ENCODE assay signal across 12 mouse cellular contexts in the genomic region with DNA sequence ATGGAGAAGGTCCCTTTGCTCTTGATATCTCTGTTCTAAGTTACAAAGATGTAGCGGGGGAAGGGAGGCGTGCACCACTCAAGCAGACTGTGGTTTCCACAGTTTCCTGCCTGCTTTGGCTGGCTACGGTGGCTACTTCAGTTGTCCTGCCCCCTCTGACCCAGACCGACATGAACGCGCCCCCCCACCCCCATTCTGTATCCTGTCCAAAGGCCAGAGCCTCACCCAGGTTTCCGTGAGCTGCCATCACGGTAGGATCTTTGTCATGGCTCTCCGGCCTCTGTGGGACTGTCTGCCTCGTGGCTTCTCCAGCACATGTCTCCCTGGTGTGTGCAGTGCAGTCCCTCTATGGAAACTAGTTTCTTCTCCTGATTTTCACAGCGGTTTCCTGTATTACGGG. TPM values are rescaled to one million over a fixed set of nuclear protein-coding genes. Genes with fewer than 3 reads are reported as not detected.
DNase-seq lines count a peak whose midpoint lies in the region; ATAC-seq and TF ChIP-seq lines count a peak whose summit lies in the region.
"Had no signal": no experiment of that assay in that cellular context is flagged by ENCODE, and none has a peak within 500 bp of the region (broad histone marks: within the 10 kb centered on the region; RNA-seq: fewer than 3 reads in every experiment).

No protein-coding gene starts in this region.

- no peak for ATAC-seq in kidney, embryonic 16.5 days (ENCODE audit: low FRiP score, low TSS enrichment)
- ATAC-seq in monocyte, adult 5-6 weeks (replicated peaks; ENCODE audit: insufficient number of reproducible peaks, low FRiP score, low TSS enrichment, poor library complexity, severe bottlenecking): peak; percentile 63; the same call in 1 of the 2 replicates
- ATAC-seq: intestine, postnatal 0 days had no signal

- H3K27me3 ChIP-seq in kidney, embryonic 16.5 days (ENCODE audit: insufficient read depth, low read length): no peaks in the 10 kb centered on the region
- H3K27me3 ChIP-seq: heart, embryonic 12.5 days; lung, embryonic 15.5 days had no signal

- H3K4me2 ChIP-seq in kidney, embryonic 16.5 days (replicated peaks; ENCODE audit: low read depth, low read length): no peak overlapping the region
- H3K4me2 ChIP-seq: heart, embryonic 12.5 days; lung, embryonic 15.5 days had no signal

- H3K4me1 ChIP-seq in kidney, embryonic 16.5 days (ENCODE audit: insufficient read depth, low read length): 0 out of 2 replicates have a peak, but pooled peaks cover 5% of the 10 kb centered on the region
- peaks cover 2% of the 10 kb centered on the region; the same call in 1 of the 2 replicates for H3K4me1 ChIP-seq in bone marrow, adult 2 months (ENCODE audit: control insufficient read depth, insufficient read depth, low read length)

- H3K9ac ChIP-seq in kidney, embryonic 16.5 days (replicated peaks; ENCODE audit: low read length): no peak overlapping the region
- H3K9ac ChIP-seq: heart, embryonic 12.5 days; lung, embryonic 15.5 days had no signal

- H3K36me3 ChIP-seq in kidney, embryonic 16.5 days (ENCODE audit: insufficient read depth, low read length): no peaks in the 10 kb centered on the region
- H3K36me3 ChIP-seq: heart, embryonic 12.5 days; lung, embryonic 15.5 days had no signal

- peak; percentile 18 to 49 for DNase-seq in kidney, postnatal 25 days
- DNase-seq in CD4-positive helper T cell, adult 2 months (ENCODE audit: low read depth, low spot score): peak; percentile 67
- no peak for DNase-seq in urinary bladder, postnatal 36 days (ENCODE audit: low spot score in 2 of 2)
- no peak for DNase-seq in right cerebral cortex, adult 2 months (ENCODE audit: low spot score in 2 of 2)
- DNase-seq in left cerebral cortex, adult 18-20 months (ENCODE audit: low spot score in 2 of 2): no peak

- H3K27ac ChIP-seq in kidney, embryonic 16.5 days (ENCODE audit: low read length): no peak overlapping the region
- H3K27ac ChIP-seq in bone marrow, adult 2 months (ENCODE audit: control insufficient read depth, insufficient read depth, low read depth, low read length, poor library complexity): peak overlapping the region; percentile 68; the same call in 1 of the 2 replicates
- H3K27ac ChIP-seq: lung, embryonic 15.5 days had no signal

- WGBS in kidney, embryonic 16.5 days: 75% methylated on average over 12 of the region's 12 CpGs
- 8% methylated on average over 12 of the region's 12 CpGs for WGBS in bone marrow, adult 2 months

- no peak for TF ChIP-seq CTCF in bone marrow, adult 2 months (IDR thresholded peaks at IDR 0.05; ENCODE audit: control insufficient read depth, insufficient read depth, low read length)

- H3K9me3 ChIP-seq in kidney, embryonic 16.5 days (ENCODE audit: low read length): no peaks in the 10 kb centered on the region
- H3K9me3 ChIP-seq: lung, embryonic 15.5 days had no signal

- TF ChIP-seq POLR2A in bone marrow, adult 2 months (IDR thresholded peaks at IDR 0.05; ENCODE audit: borderline replicate concordance, control insufficient read depth, low read depth, low read length): no peak

- H3K4me3 ChIP-seq in kidney, embryonic 16.5 days (ENCODE audit: low read length): no peak overlapping the region
- H3K4me3 ChIP-seq in bone marrow, adult 2 months (replicated peaks; ENCODE audit: control insufficient read depth, low read depth, low read length): no peak overlapping the region
- H3K4me3 ChIP-seq: heart, embryonic 12.5 days; lung, embryonic 15.5 days had no signal

RNA-seq across cellular contexts. Expression of gene Chrna9, which starts 15.4 kb away (rescaled TPM):
- 0.30 and 0.31 TPM in 2 replicates for polyA plus RNA-seq in kidney, embryonic 16.5 days (2015; fragmentation: Nextera tagmentation; extraction: Ambion mirVana)
- polyA plus RNA-seq in bone marrow, adult 2 months (2011; ENCODE audit: insufficient read depth, insufficient read length, low replicate concordance, missing spikeins): 2.8 TPM in 1 of 2 replicates, not detected in the other
- total RNA-seq in monocyte, adult 5-6 weeks (2017): not detected in 3 replicates
- total RNA-seq in left cerebral cortex, adult 18-20 months (2021): not detected
- total RNA-seq: left cerebral cortex, adult 8-10 months had no signal
- polyA plus RNA-seq: intestine, postnatal 0 days had no signal

RNA-seq across cellular contexts. Expression of gene Rhoh, which starts 58.3 kb away (rescaled TPM):
- polyA plus RNA-seq in kidney, embryonic 16.5 days (2015; fragmentation: Nextera tagmentation; extraction: Ambion mirVana): 0.80 and 0.84 TPM in 2 replicates
- 12.3 and 18.4 TPM in 2 replicates for polyA plus RNA-seq in bone marrow, adult 2 months (2011; ENCODE audit: insufficient read depth, insufficient read length, low replicate concordance, missing spikeins)
- 33.3 to 42.9 TPM (median 38.6 TPM) in 3 replicates for total RNA-seq in monocyte, adult 5-6 weeks (2017)
- total RNA-seq in left cerebral cortex, adult 18-20 months (2021): 1 to 10 TPM; 1.0 to 1.1 TPM

Comparison
In these comparisons a context has a peak if more than half of its experiments do, and no peak if none do; other contexts are left out.
1. DNase-seq: peak in kidney, postnatal 25 days (2 of 2) and CD4-positive helper T cell, adult 2 months (single experiment); none in urinary bladder, postnatal 36 days (0 of 2), right cerebral cortex, adult 2 months (0 of 2) and left cerebral cortex, adult 18-20 months (0 of 2).
2. RNA of gene Rhoh, which starts 58.3 kb away (total RNA-seq): 33.3 to 42.9 TPM in monocyte, adult 5-6 weeks; 1.0 to 1.1 TPM in left cerebral cortex, adult 18-20 months; every median in the first group is over 10 times any median in the second.